Mouse (Mus musculus) cerebellum, postnatal 4 days (tissue): Measurements from ENCODE around the gene Mars.
"Not testable (repeated sequence)": the region's sequence is repeated elsewhere in the genome, so short reads cannot be mapped to it uniquely, and the experiment has no call there.

Experiments used
- DNase-seq, 2 experiments: peaks; one replicate each; pipeline ENCODE4 v3.0.0; 2022; ENCODE audit warnings: low spot score in 2 of 2, mixed read lengths in 1 of 2

The Mars gene

GRCm38 (mm10) chr10:127337536-127338099, 26.0 kb upstream of the Mars start:
- no peak for DNase-seq

GRCm38 (mm10) chr10:127336952-127337351, 25.4 kb upstream of the Mars start:
- DNase-seq = no peak

- DNase-seq = no peak
Measured at GRCm38 (mm10) chr10:127335271-127335670, 23.7 kb upstream of the Mars start.

DNA sequence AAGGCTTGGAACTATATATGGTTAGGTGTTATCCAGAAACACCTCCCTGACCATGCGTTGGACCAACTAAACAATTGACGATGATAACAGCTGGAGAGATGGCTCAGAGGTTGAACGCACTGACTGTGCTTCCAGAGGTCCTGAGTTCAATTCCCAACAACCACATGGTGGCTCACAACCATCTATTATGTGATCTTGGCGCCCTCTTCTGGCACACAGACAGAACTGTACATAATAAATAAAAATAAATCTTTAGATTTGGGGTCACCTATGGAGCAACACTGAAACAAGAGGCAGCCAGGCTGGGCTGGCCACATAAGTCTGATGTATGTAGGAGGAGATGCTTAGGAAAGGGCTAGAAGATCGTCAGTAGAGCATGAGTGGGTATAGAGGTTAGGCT, 21.6 kb upstream of the Mars start:
- DNase-seq = no peak

DNA sequence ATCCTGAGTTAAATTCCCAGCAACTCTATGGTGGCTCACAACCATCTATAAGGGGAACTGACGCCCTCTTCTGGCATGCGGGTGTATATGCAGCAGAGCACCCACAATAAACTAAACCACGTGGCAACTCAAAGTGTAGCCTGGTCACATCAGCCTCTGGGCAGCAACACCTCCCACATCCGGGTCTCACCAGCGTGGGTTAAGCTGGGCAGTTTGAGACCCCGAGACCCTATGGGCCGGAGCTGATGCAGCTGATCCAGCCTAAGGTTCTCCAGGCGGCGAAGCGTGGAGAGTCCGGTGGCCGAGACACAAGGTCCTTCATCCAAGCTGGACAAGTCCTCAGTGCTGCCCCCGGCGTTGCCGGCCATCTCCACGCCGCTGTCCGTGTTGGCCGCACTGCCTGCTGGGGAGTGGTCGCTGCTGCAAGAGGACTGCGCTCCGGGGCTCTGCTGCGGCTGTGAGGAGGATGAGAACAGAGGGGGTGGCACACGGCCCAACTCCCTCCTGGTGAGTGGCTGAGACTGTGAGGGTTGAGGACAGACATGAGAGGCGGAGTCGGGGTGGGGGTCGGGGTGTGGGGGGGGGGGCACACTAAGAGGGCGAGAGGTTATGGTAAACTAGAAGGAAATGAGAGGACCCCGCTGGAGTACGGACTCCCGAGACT, 20.8 kb upstream of the Mars start:
- DNase-seq = no peak

DNA sequence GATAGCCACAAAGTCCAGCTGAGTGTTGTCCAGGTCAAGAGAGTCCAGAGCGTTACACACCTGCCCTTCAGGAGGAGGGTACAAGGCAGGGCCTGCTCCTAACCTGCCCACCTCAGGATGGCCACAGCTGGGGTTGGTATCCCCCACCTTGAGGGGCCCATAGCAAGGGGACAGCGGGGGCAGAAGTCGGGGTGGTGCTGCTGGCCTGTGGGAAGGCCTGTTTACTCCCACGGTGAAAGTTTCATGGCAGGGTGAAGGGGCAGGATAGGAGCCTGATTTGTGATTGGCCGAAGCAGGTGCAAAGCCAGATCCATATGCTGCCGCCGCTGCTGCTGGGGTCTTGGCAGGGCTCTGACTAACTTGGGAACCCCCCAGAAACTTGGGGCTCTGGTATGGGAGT, 18.6 kb upstream of the Mars start:
- no peak for DNase-seq

DNA sequence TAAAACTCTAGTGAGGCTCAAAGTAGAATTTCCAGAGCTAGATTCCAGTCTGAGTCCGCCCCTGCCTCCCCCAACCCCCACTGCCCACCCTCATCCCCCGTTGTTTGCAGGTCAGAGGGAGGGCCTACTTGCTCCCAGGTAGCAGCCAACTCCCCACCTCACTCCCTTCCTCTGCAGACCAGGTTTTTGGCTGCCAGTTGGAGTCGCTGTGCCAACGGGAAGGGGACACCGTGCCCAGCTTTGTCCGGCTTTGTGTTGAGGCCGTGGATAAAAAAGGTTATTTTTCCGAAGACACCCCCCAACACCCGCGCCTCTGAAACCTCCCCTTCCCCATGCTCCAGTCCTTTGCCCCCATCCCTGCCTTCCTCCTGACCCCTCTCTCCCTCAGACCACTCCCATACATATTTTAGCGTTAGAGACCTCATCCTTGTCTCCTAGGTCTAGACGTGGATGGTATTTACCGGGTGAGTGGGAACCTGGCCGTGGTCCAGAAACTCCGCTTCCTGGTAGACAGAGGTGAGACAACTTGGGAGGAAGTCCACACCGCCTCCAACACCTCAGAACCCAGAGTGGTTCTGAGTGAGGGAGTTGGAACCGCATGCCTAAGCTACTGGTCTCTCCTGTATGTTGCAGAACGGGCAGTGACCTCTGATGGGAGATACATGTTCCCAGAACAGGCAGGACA, 16.0 kb upstream of the Mars start:
- no peak for DNase-seq

GRCm38 (mm10) chr10:127326828-127327227, 15.2 kb upstream of the Mars start:
- no peak for DNase-seq

DNA sequence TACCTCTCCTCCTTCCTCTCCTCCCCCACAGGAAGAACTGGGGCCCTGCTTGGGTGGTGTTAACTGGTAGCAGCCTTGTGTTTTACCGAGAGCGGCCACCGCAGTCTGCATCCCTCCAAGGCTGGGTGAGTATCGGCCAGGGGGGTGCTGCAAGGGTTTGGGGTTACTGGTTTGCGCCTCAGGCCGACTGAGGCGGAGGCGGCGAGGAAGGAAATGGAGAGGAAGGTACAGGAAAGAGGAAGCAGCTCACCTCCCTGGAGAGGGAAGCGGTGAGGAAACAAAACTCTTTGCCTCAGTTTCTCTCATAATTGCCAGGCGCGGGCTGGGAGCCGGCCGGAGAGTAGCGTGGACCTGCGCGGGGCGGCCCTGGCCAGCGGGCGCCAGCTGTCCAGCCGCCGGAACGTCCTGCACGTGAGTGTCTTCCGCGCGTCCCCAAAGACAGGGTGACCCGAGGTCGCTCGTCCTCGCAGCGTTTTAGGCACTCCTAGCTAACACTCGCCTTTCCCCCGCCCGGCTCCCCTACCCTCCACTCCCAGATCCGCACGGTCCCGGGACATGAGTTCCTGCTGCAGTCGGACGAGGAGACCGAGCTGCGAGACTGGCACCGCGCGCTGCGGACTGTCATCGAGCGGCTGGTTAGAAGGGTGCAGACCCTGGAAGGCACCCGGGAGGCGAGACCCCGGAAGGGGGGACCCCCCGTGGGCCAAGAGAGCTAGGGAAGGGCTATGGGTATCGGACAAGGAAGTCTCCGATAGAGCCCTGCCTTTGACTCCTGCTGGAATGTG, 14.6 kb upstream of the Mars start:
- DNase-seq = no peak

DNA sequence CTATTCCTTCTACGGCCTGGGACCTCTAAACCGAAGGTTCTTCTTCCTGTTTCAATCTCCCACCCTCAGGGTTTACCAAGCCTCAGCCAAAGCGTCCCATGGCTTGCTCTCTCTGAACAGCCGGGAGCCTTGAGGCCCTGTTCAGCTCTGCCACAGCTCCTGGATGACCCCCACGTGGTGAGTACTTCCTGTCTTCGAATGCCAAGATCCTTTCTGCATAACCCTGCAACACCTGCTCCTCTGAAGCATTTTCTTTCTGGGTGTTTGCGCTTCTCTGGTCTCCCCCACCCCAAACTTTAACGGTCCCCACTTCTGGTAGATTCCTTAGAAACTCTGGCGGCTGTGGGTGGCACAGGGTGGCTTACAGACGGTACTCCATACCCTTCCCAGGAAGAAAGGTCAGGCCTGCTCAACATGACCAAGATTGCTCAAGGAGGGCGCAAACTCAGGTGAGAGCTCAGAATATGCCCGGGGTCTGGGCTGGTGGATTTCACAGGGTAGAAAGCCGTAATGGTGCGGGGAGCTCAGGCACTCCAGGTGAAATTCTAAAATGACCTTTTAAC, 13.9 kb upstream of the Mars start:
- no peak for DNase-seq

DNA sequence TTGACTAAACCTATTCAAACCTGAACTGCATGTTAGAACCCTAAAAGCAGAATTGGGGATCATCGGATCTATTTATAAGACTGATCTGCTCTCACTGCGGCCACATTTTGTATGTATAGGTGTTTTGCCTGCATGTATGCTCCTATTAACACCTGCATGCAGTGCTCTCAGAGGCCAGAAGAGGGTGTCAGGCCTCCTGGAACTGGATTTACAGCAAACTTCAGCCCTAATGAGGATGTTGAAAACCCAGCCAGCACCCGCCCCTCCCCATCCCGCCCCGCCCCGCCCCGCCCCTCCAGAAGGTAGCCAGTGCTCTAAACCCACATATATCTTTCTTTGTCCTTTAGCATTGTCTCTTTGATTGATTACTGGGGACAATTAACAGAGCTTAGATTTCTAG, 12.9 kb upstream of the Mars start:
- no peak for DNase-seq

GRCm38 (mm10) chr10:127323131-127323855, 11.7 kb upstream of the Mars start:
- no peak for DNase-seq

- no peak for DNase-seq
Measured at GRCm38 (mm10) chr10:127322669-127323068, 11.1 kb upstream of the Mars start.

GRCm38 (mm10) chr10:127322178-127322577, 10.6 kb upstream of the Mars start:
- no peak for DNase-seq

DNA sequence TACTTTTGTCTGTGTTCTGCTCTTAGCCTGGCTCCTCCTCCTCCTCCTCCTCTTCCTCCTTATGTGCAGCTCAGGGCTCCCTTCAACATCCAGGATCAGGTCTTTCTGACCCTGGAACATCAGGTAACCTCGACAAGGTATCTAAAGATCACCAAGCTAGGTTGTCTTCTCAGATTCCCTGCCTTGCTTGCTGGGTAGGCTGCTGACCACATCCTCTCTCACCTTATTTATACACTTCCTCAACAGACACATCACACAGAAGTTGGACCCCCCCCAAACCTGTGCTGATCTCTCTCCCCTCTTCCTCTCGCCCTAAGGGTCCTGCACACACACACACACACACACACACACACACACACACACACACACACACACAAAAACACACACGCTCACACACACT, 10.0 kb upstream of the Mars start, which contains the start of gene Arhgap9:
Gene Arhgap9 (plus strand): TSS at position 344 of the 400 bp plus-strand sequence.
- no peak for DNase-seq

DNA sequence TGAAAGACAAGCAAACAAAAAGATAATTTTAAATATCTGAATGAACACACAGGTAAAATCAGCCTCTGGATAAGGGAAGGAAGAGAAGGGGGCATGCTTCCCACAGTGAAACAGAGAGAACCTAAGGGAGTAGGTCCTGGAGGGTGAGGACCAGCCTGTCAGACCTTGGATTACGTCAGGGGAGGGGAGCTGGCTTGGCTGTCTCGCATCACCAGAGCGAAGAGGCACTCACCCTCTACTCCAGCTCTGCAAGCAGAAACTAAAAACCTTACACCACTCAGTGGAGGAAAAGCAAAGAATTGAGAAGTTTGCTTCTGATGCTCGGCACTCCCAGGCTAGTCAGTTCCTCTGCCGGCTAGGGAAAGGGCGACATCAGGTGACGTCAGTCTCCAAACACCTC, 8.4 kb upstream of the Mars start:
- DNase-seq = no peak

DNA sequence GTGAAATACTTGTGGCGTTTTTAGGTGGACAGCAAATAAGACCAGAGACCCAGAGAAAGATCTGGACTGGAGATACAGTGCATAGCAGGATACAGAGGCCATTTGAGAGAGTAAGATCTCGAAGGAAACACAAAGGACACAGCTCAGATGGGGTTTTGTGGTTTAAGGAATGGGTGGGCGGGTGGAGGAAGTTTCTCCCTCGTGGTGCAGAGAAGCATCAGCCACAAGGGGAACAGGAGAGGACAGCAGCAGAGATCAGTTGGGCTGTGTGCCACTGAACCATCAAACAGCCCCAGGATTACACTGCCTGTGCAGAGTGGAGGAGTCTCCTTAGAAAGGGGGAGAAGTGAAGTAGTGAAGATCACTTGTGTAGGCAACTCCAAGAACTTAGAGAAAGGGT, 6.4 kb upstream of the Mars start:
- DNase-seq = no peak

GRCm38 (mm10) chr10:127317277-127317676, 5.7 kb upstream of the Mars start:
- DNase-seq = no peak

- not testable (repeated sequence) for DNase-seq
Measured at GRCm38 (mm10) chr10:127314950-127315349, 3.4 kb upstream of the Mars start.

GRCm38 (mm10) chr10:127313516-127313915, 1.9 kb upstream of the Mars start:
- not testable (repeated sequence) for DNase-seq

- no peak for DNase-seq
Measured at GRCm38 (mm10) chr10:127312858-127313257, 1.3 kb upstream of the Mars start.

DNA sequence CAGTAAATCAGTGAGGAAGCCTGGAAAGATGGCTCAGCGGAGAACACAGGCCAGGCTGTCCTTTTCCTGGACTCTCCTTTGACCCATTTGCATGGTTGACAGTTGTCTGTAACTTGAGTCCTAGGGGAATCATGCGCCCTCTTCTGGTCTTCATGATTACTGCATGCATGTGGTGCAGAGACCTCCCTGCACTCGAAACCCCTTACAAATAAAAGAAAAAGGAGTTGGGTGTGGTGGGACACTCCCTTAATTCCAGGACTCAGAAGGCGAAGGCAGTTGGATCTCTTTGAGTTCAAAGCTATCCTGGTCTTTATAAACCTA, 730 bp upstream of the Mars start:
- peak; percentile 73 to 84 for DNase-seq
